In the genomic region with DNA sequence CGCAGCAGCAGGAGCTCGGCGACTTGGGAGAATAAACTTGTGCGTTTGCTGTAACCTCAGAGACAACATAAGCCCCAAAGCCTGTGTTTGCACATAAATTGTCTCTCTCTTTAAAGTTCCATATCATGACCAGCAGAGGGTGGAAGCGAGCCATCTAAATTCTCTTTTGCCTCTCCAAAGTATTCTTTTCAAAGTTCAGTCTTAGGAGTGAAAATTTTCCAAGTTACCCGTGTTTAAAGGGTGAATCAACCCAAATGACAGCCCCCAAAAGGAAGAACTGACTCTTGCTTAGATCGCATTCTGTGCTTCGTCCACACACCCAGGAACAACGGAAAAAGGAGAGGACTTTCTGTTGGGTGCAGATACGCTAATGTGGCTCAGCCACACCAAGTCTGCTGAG, we compare ENCODE assay signal across 8 mouse cellular contexts. TPM values are rescaled to one million over a fixed set of nuclear protein-coding genes. Genes with fewer than 3 reads are reported as not detected.
DNase-seq lines count a peak whose midpoint lies in the region; ATAC-seq and TF ChIP-seq lines count a peak whose summit lies in the region.

No protein-coding gene starts in this region.

- H3K4me3 ChIP-seq in forebrain, embryonic 10.5 days, result peak overlapping the region; percentile 36
- H3K4me3 ChIP-seq in forebrain, embryonic 15.5 days, result no peak overlapping the region
- no peak overlapping the region for H3K4me3 ChIP-seq in C2C12 (ENCODE audit: insufficient read depth, poor library complexity, severe bottlenecking)
- H3K4me3 ChIP-seq in heart, postnatal 0 days (ENCODE audit: low read depth, low read length), result no peak overlapping the region

- no peaks in the 10 kb centered on the region for H3K79me2 ChIP-seq in C2C12 (ENCODE audit: control insufficient read depth, insufficient read depth)

- H3K27ac ChIP-seq in forebrain, embryonic 10.5 days, result no peak overlapping the region
- no peak overlapping the region for H3K27ac ChIP-seq in forebrain, embryonic 15.5 days (replicated peaks)
- no peak overlapping the region for H3K27ac ChIP-seq in heart, postnatal 0 days (ENCODE audit: low read depth)

- H3K9me3 ChIP-seq in forebrain, embryonic 10.5 days, result no peaks in the 10 kb centered on the region
- H3K9me3 ChIP-seq in forebrain, embryonic 15.5 days, result no peaks in the 10 kb centered on the region
- no peaks in the 10 kb centered on the region for H3K9me3 ChIP-seq in heart, postnatal 0 days (replicated peaks; ENCODE audit: control insufficient read depth, low read length)

- 8% methylated on average over 10 of the region's 10 CpGs for WGBS in forebrain, embryonic 10.5 days
- WGBS in forebrain, embryonic 15.5 days, result 4% methylated on average over 10 of the region's 10 CpGs
- 4% methylated on average over 10 of the region's 10 CpGs for WGBS in heart, postnatal 0 days

- ATAC-seq in forebrain, embryonic 15.5 days (replicated peaks), result no peak
- no peak for ATAC-seq in heart, postnatal 0 days (ENCODE audit: insufficient read depth, low read depth)
- ATAC-seq in megakaryocyte-erythroid progenitor cell, adult 5-6 weeks (replicated peaks; ENCODE audit: low FRiP score, low TSS enrichment, poor library complexity, severe bottlenecking), result peak; percentile 59; the same call in 1 of the 2 replicates

- H3K9ac ChIP-seq in forebrain, embryonic 15.5 days (replicated peaks), result no peak overlapping the region
- no peak overlapping the region for H3K9ac ChIP-seq in heart, postnatal 0 days (replicated peaks; ENCODE audit: low read depth, low read length)

- TF ChIP-seq EP300 in heart, postnatal 0 days (IDR thresholded peaks at IDR 0.05; ENCODE audit: low read depth), result no peak

- peaks cover 18% of the 10 kb centered on the region for H3K4me1 ChIP-seq in forebrain, embryonic 10.5 days
- no peaks in the 10 kb centered on the region for H3K4me1 ChIP-seq in forebrain, embryonic 15.5 days
- no peaks in the 10 kb centered on the region for H3K4me1 ChIP-seq in heart, postnatal 0 days (ENCODE audit: control insufficient read depth, insufficient read depth)

- no peaks in the 10 kb centered on the region for H3K79me3 ChIP-seq in C2C12 (ENCODE audit: low read depth)

- no peak for DNase-seq in forebrain, embryonic 10.5 days (ENCODE audit: extremely low spot score, low spot score)
- peak; percentile 78 to 80 for DNase-seq in cerebellum, postnatal 14 days
- DNase-seq in heart, postnatal 0 days (ENCODE audit: low spot score), result peak; percentile 49
- peak; percentile 67 to 68 for DNase-seq in kidney, postnatal 4 days
- peak; percentile 53 for DNase-seq in yolk sac, embryonic 10.5 days (ENCODE audit: low spot score)

- no peaks in the 10 kb centered on the region for H3K36me3 ChIP-seq in forebrain, embryonic 10.5 days (replicated peaks)
- H3K36me3 ChIP-seq in forebrain, embryonic 15.5 days, result no peaks in the 10 kb centered on the region
- H3K36me3 ChIP-seq in C2C12 (ENCODE audit: control insufficient read depth, insufficient read depth), result no peaks in the 10 kb centered on the region
- no peaks in the 10 kb centered on the region for H3K36me3 ChIP-seq in heart, postnatal 0 days (replicated peaks; ENCODE audit: control insufficient read depth, insufficient read depth, low read length)

- no peak overlapping the region for H3K4me2 ChIP-seq in forebrain, embryonic 15.5 days (replicated peaks)
- H3K4me2 ChIP-seq in heart, postnatal 0 days (ENCODE audit: low read depth, low read length), result peak overlapping the region; percentile 41

- no peak for TF ChIP-seq CTCF in C2C12 (IDR thresholded peaks at IDR 0.05; ENCODE audit: control insufficient read depth, insufficient read depth, insufficient read length)
- peak; percentile 64 for TF ChIP-seq CTCF in heart, postnatal 0 days (IDR thresholded peaks at IDR 0.05; ENCODE audit: low read depth)

- peak overlapping the region; percentile 52 for H3ac ChIP-seq in C2C12 (ENCODE audit: control insufficient read depth, insufficient read length, low read depth)

- H3K27me3 ChIP-seq in forebrain, embryonic 10.5 days (ENCODE audit: poor library complexity, severe bottlenecking), result peaks cover 35% of the 10 kb centered on the region
- H3K27me3 ChIP-seq in forebrain, embryonic 15.5 days, result peaks cover 19% of the 10 kb centered on the region; the same call in 1 of the 2 replicates
- no peaks in the 10 kb centered on the region for H3K27me3 ChIP-seq in C2C12 (ENCODE audit: control insufficient read depth, insufficient read depth, insufficient read length)
- no peaks in the 10 kb centered on the region for H3K27me3 ChIP-seq in heart, postnatal 0 days (ENCODE audit: control insufficient read depth, insufficient read depth, low read length)

TF ChIP-seq in C2C12, 6 proteins besides CTCF, POLR2A, EP300 and RAD21:
- TF ChIP-seq FOSL1 (IDR thresholded peaks at IDR 0.05; ENCODE audit: insufficient read depth, low read length, poor library complexity, severe bottlenecking), result no peak
- no peak for TF ChIP-seq MYOG (IDR thresholded peaks at IDR 0.05; ENCODE audit: control insufficient read depth, extremely low read depth, insufficient read length)
- no peak for TF ChIP-seq MYOD1 (IDR thresholded peaks at IDR 0.05; ENCODE audit: control insufficient read depth, insufficient read length, low read depth)
- TF ChIP-seq MAX (IDR thresholded peaks at IDR 0.05), result no peak
- TF ChIP-seq USF1 (IDR thresholded peaks at IDR 0.05; ENCODE audit: low read depth), result no peak
- TF ChIP-seq CEBPB (IDR thresholded peaks at IDR 0.05; ENCODE audit: low read depth), result no peak

RNA-seq across cellular contexts. Expression of a gene that starts 17.2 kb away (rescaled TPM):
- not detected in 2 replicates for polyA plus RNA-seq in forebrain, embryonic 10.5 days (2016; fragmentation: Nextera tagmentation; extraction: Ambion mirVana)
- polyA plus RNA-seq in forebrain, embryonic 15.5 days (2015; fragmentation: Nextera tagmentation; extraction: Ambion mirVana), result 0.51 and 0.65 TPM in 2 replicates
- 0.05 TPM for polyA plus RNA-seq in C2C12 (2012; fragmentation: generic; extraction: Trizol)
- total RNA-seq in heart, postnatal 0 days (2014; rRNA removed; ENCODE audit: low replicate concordance), result not detected in 2 replicates
- not detected in 2 replicates for polyA plus RNA-seq in heart, postnatal 0 days (2015; fragmentation: Nextera tagmentation; extraction: Ambion mirVana)
- not detected in 2 replicates for total RNA-seq in megakaryocyte-erythroid progenitor cell, adult 5-6 weeks (2014; fragmentation: Nextera tagmentation)
- total RNA-seq in megakaryocyte-erythroid progenitor cell, adult 5-6 weeks (2017), result not detected in 2 replicates

RNA-seq across cellular contexts. Expression of a gene that starts 24.5 kb away (rescaled TPM):
- polyA plus RNA-seq in forebrain, embryonic 10.5 days (2016; fragmentation: Nextera tagmentation; extraction: Ambion mirVana), result 0.05 and 0.15 TPM in 2 replicates
- 0.24 and 0.56 TPM in 2 replicates for polyA plus RNA-seq in forebrain, embryonic 15.5 days (2015; fragmentation: Nextera tagmentation; extraction: Ambion mirVana)
- 0.05 TPM for polyA plus RNA-seq in C2C12 (2012; fragmentation: generic; extraction: Trizol)
- 0.46 and 0.50 TPM in 2 replicates for total RNA-seq in heart, postnatal 0 days (2014; rRNA removed; ENCODE audit: low replicate concordance)
- 0.82 and 0.92 TPM in 2 replicates for polyA plus RNA-seq in heart, postnatal 0 days (2015; fragmentation: Nextera tagmentation; extraction: Ambion mirVana)
- total RNA-seq in megakaryocyte-erythroid progenitor cell, adult 5-6 weeks (2014; fragmentation: Nextera tagmentation), result not detected in 2 replicates
- not detected in 2 replicates for total RNA-seq in megakaryocyte-erythroid progenitor cell, adult 5-6 weeks (2017)

RNA-seq across cellular contexts. Expression of a gene that starts 33.0 kb away (rescaled TPM):
- polyA plus RNA-seq in forebrain, embryonic 10.5 days (2016; fragmentation: Nextera tagmentation; extraction: Ambion mirVana), result 25.8 and 27.0 TPM in 2 replicates
- polyA plus RNA-seq in forebrain, embryonic 15.5 days (2015; fragmentation: Nextera tagmentation; extraction: Ambion mirVana), result 111 and 112 TPM in 2 replicates
- polyA plus RNA-seq in C2C12 (2012; fragmentation: generic; extraction: Trizol), result 72.8 TPM
- total RNA-seq in heart, postnatal 0 days (2014; rRNA removed; ENCODE audit: low replicate concordance), result 37.3 and 48.9 TPM in 2 replicates
- polyA plus RNA-seq in heart, postnatal 0 days (2015; fragmentation: Nextera tagmentation; extraction: Ambion mirVana), result 12.1 and 14.1 TPM in 2 replicates
- total RNA-seq in megakaryocyte-erythroid progenitor cell, adult 5-6 weeks (2014; fragmentation: Nextera tagmentation), result 7.2 TPM in 2 replicates
- 8.0 and 10.9 TPM in 2 replicates for total RNA-seq in megakaryocyte-erythroid progenitor cell, adult 5-6 weeks (2017)
